ENCODE assay signal across 8 mouse cellular contexts in the genomic region with DNA sequence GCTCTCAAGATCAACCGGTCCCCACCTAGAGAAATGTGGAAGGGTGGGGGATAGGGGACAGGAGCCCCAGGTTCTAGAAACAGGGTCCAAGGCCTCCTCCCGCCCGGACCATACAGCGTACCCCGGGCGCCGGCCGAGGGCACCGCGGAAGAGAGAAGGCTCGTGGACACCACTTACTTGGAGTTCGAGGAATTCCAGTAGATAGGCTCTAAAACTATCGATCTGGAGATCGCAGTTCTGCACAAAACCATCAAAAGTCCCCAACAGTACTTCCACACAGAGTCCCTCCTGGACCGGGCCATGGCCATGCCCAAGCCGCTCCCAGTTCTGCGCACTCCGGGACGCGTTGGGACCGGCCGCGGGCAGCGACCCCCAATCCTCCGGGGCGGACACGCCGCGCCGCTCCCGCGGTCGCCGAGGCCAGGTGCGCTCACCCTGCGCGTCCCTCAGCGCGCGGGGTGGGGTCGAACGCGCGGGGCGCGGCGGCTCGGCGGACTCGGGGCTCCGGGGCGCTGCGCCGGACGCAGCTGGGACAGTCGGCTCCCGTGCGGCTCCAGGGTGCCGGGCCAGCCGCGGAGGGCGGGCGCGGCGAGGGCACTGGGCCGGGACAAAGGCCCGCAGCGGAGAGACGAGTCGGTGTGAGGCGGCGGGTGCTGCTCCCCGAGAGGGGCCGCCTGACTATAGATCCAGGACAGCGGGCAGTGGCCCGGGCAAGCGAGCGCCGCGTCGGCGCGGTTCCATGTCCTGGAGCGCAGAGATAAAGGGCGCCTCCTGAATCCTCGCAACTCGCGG. TPM values are rescaled to one million over a fixed set of nuclear protein-coding genes. Genes with fewer than 3 reads are reported as not detected.
DNase-seq lines count a peak whose midpoint lies in the region; ATAC-seq and TF ChIP-seq lines count a peak whose summit lies in the region.

No protein-coding gene starts in this region.

- peaks cover 15% of the 10 kb centered on the region for H3K36me3 ChIP-seq in forebrain, embryonic 10.5 days (replicated peaks)
- H3K36me3 ChIP-seq in intestine, postnatal 0 days (ENCODE audit: control insufficient read depth, insufficient read depth): peaks cover 4% of the 10 kb centered on the region
- no peaks in the 10 kb centered on the region; the same call in 1 of the 2 replicates for H3K36me3 ChIP-seq in neural tube, embryonic 11.5 days (ENCODE audit: control insufficient read depth, insufficient read depth, low read length)

- peak overlapping the region; percentile 93 for H3K27ac ChIP-seq in left cerebral cortex, adult 2 months
- peak overlapping the region; percentile 98 for H3K27ac ChIP-seq in forebrain, embryonic 10.5 days
- peak overlapping the region; percentile 80 for H3K27ac ChIP-seq in intestine, postnatal 0 days (ENCODE audit: low read depth, low read length)
- peak overlapping the region; percentile 91 for H3K27ac ChIP-seq in neural tube, embryonic 11.5 days (ENCODE audit: low read depth, low read length)

- no peak for TF ChIP-seq CTCF in left cerebral cortex, adult 2 months (IDR thresholded peaks at IDR 0.05)
- TF ChIP-seq CTCF in intestine, postnatal 0 days (IDR thresholded peaks at IDR 0.05; ENCODE audit: low read depth): no peak

- no peaks in the 10 kb centered on the region for H3K9me3 ChIP-seq in forebrain, embryonic 10.5 days
- no peaks in the 10 kb centered on the region for H3K9me3 ChIP-seq in intestine, postnatal 0 days (ENCODE audit: control insufficient read depth)
- no peaks in the 10 kb centered on the region for H3K9me3 ChIP-seq in neural tube, embryonic 11.5 days (ENCODE audit: control insufficient read depth, low read length)

- peak overlapping the region; percentile 90 for H3K4me2 ChIP-seq in intestine, postnatal 0 days (replicated peaks; ENCODE audit: low read depth)
- peak overlapping the region; percentile 87 for H3K4me2 ChIP-seq in neural tube, embryonic 11.5 days (ENCODE audit: low read depth)

- H3K27me3 ChIP-seq in forebrain, embryonic 10.5 days (ENCODE audit: poor library complexity, severe bottlenecking): no peaks in the 10 kb centered on the region
- no peaks in the 10 kb centered on the region for H3K27me3 ChIP-seq in intestine, postnatal 0 days (replicated peaks; ENCODE audit: control insufficient read depth, insufficient read depth, low read length)
- no peaks in the 10 kb centered on the region for H3K27me3 ChIP-seq in neural tube, embryonic 11.5 days (ENCODE audit: control insufficient read depth, insufficient read depth, low read length)

- WGBS in forebrain, embryonic 10.5 days: under 1% methylated on average over 85 of the region's 88 CpGs
- WGBS in intestine, postnatal 0 days: under 1% methylated on average over 88 of the region's 88 CpGs
- WGBS in neural tube, embryonic 11.5 days: under 1% methylated on average over 87 of the region's 88 CpGs

- H3K4me3 ChIP-seq in left cerebral cortex, adult 2 months: peak overlapping the region; percentile 95
- peak overlapping the region; percentile 97 for H3K4me3 ChIP-seq in forebrain, embryonic 10.5 days
- peak overlapping the region; percentile 87 for H3K4me3 ChIP-seq in intestine, postnatal 0 days (ENCODE audit: low read depth, low read length)
- H3K4me3 ChIP-seq in neural tube, embryonic 11.5 days (ENCODE audit: low read depth, low read length): peak overlapping the region; percentile 98

- intact Hi-C loops in left cerebral cortex, adult 2 months (cut with DNase I): loop anchor here (5.0 kb wide), 1 partner anchor 517 kb away; no protein-coding TSS in a partner anchor

- H3K9ac ChIP-seq in intestine, postnatal 0 days (ENCODE audit: low read depth, low read length): peak overlapping the region; percentile 59
- H3K9ac ChIP-seq in neural tube, embryonic 11.5 days (ENCODE audit: low read length): peak overlapping the region; percentile 96

- peaks cover 40% of the 10 kb centered on the region for H3K4me1 ChIP-seq in forebrain, embryonic 10.5 days
- H3K4me1 ChIP-seq in intestine, postnatal 0 days (replicated peaks; ENCODE audit: control insufficient read depth, insufficient read depth, low read length): no peaks in the 10 kb centered on the region
- peaks cover 10% of the 10 kb centered on the region for H3K4me1 ChIP-seq in neural tube, embryonic 11.5 days (ENCODE audit: control insufficient read depth, insufficient read depth, low read length)

- no peak for DNase-seq in left cerebral cortex, adult 2 months (ENCODE audit: extremely low spot score in 1 of 2, low spot score in 2 of 2)
- no peak for DNase-seq in left cerebral cortex, adult 8-10 months (ENCODE audit: low spot score in 2 of 2)
- DNase-seq in NIH3T3 (ENCODE audit: low read depth): peak; percentile 43
- DNase-seq in forebrain, embryonic 10.5 days (ENCODE audit: extremely low spot score, low spot score): peak; percentile 54
- no peak for DNase-seq in neural tube, embryonic 11.5 days (ENCODE audit: low spot score)
- DNase-seq in cerebellum, adult 9-11 months: no peak
- DNase-seq in right cerebral cortex, postnatal 14 days: no peak

- ATAC-seq in intestine, postnatal 0 days: peak; percentile 45
- peak; percentile 33; the same call in 1 of the 2 replicates for ATAC-seq in neural tube, embryonic 11.5 days (ENCODE audit: insufficient read depth, low FRiP score, low TSS enrichment)

RNA-seq across cellular contexts. Expression of gene Efnb2, which starts 0.5 kb away (rescaled TPM):
- total RNA-seq in left cerebral cortex, adult 2 months (2021): 10 to 100 TPM; 61.3 to 62.8 TPM
- 10 to 100 TPM; 54.0 to 68.6 (median 62.9) TPM for total RNA-seq in left cerebral cortex, adult 8-10 months (2022)
- polyA plus RNA-seq in forebrain, embryonic 10.5 days (2016; fragmentation: Nextera tagmentation; extraction: Ambion mirVana): 28.7 and 29.9 TPM in 2 replicates
- polyA plus RNA-seq in intestine, postnatal 0 days (2015; fragmentation: Nextera tagmentation; extraction: Ambion mirVana): 6.7 and 7.6 TPM in 2 replicates
- polyA plus RNA-seq in neural tube, embryonic 11.5 days (2014; fragmentation: Nextera tagmentation; extraction: Ambion mirVana): 37.9 and 39.0 TPM in 2 replicates

RNA-seq across cellular contexts. Expression of gene Arglu1, which starts 29.8 kb away (rescaled TPM):
- total RNA-seq in left cerebral cortex, adult 2 months (2021): 100 to 1,000 TPM; 102 to 109 TPM
- 100 to 1,000 TPM in 1 of 4 experiments, 10 to 100 TPM in 3; 83.0 to 105 (median 89.5) TPM for total RNA-seq in left cerebral cortex, adult 8-10 months (2022)
- 154 and 157 TPM in 2 replicates for polyA plus RNA-seq in forebrain, embryonic 10.5 days (2016; fragmentation: Nextera tagmentation; extraction: Ambion mirVana)
- 67.4 and 78.2 TPM in 2 replicates for polyA plus RNA-seq in intestine, postnatal 0 days (2015; fragmentation: Nextera tagmentation; extraction: Ambion mirVana)
- 135 and 144 TPM in 2 replicates for polyA plus RNA-seq in neural tube, embryonic 11.5 days (2014; fragmentation: Nextera tagmentation; extraction: Ambion mirVana)

Comparison
In these comparisons a context has a peak if more than half of its experiments do, and no peak if none do; other contexts are left out.
1. DNase-seq: peak in NIH3T3 (single experiment) and forebrain, embryonic 10.5 days (single experiment); none in left cerebral cortex, adult 2 months (0 of 2), left cerebral cortex, adult 8-10 months (0 of 2), neural tube, embryonic 11.5 days (single experiment), cerebellum, adult 9-11 months (single experiment) and right cerebral cortex, postnatal 14 days (single experiment).
2. Peak in every context shown above with its lines, with median percentiles within 50 percentile points of each other: H3K27ac ChIP-seq and H3K4me3 ChIP-seq.